In the genomic region with DNA sequence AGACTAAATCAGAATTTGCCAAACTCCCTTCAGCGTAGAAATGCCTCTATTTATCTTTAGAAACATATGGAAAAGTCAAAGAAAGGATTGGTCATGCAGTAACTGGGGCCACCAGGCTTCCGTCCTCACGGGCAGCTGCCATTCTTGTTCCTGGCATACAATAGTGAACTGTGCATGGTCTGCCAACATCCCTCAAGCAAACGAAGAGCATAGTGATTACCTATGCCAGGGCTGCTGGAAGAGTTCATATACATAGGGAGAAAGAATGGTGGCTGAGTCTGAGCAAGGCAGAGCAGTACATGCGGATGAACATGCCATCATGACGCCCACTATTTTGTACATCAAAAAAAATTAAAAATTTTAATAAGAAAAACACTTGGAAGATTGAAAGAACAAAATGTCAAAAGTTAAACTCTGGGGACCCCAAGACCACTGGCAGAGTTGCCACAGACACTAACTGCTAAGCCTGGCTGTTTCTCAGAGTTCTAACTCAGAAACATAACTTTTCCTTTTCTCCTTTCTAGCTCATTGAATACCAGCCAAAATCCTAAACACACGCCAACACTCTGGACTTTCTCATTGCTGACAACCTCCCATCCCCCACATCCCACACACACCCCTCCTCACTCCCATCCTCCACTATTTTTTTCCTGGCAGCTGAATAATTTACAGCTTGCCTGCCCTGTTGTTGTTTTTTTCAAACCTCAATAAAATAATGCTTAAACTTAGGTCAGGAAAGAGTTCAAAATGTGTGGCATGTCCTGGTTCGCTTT, we compare ENCODE assay signal across 15 mouse cellular contexts.
DNase-seq lines count a peak whose midpoint lies in the region; ATAC-seq and TF ChIP-seq lines count a peak whose summit lies in the region.
"Had no signal": no experiment of that assay in that cellular context is flagged by ENCODE, and none has a peak within 500 bp of the region (broad histone marks: within the 10 kb centered on the region; RNA-seq: fewer than 3 reads in every experiment).

No protein-coding gene starts in this region.

- DNase-seq in heart, adult 2 months: peak in 1 of 2 experiments; percentile 24
- no peak for DNase-seq in heart, postnatal 36 days
- DNase-seq in urinary bladder, postnatal 4 days (ENCODE audit: low spot score in 2 of 2): peak; percentile 15 to 60
- no peak for DNase-seq in urinary bladder, postnatal 14 days (ENCODE audit: low spot score)
- peak; percentile 81 for DNase-seq in kidney, postnatal 0 days (ENCODE audit: low spot score)
- DNase-seq in stomach, postnatal 0 days (ENCODE audit: low spot score): peak; percentile 14
- DNase-seq in left cerebral cortex, postnatal 4 days: no peak
- DNase-seq in spleen, adult 18-20 months: no peak
- DNase-seq: adrenal gland, postnatal 36 days; cerebellum, adult 8-10 months; gastrocnemius, postnatal 25 days; layer of hippocampus, adult 9-11 months had no signal

- TF ChIP-seq POLR2A in heart, adult 2 months (IDR thresholded peaks at IDR 0.05; ENCODE audit: insufficient read depth, low read depth, low read length): no peak

- H3K4me3 ChIP-seq in heart, adult 2 months: no peak overlapping the region
- H3K4me3 ChIP-seq in kidney, postnatal 0 days (replicated peaks; ENCODE audit: low read depth, low read length): no peak overlapping the region
- H3K4me3 ChIP-seq in stomach, postnatal 0 days (ENCODE audit: low read depth, low read length): no peak overlapping the region
- H3K4me3 ChIP-seq: erythroblast, embryonic 14.5 days; liver, embryonic 15.5 days had no signal

- peak; percentile 54; the same call in 1 of the 2 replicates for ATAC-seq in kidney, postnatal 0 days (replicated peaks; ENCODE audit: low FRiP score, low read depth)
- ATAC-seq in stomach, postnatal 0 days (ENCODE audit: low FRiP score, low TSS enrichment): no peak
- ATAC-seq: Patski had no signal

- no peak overlapping the region for H3K9ac ChIP-seq in heart, adult 2 months (ENCODE audit: low read depth, low read length)
- no peak overlapping the region for H3K9ac ChIP-seq in kidney, postnatal 0 days (ENCODE audit: low read depth, low read length)
- H3K9ac ChIP-seq in stomach, postnatal 0 days (ENCODE audit: low read length): no peak overlapping the region
- H3K9ac ChIP-seq: liver, embryonic 15.5 days had no signal

- TF ChIP-seq EP300 in heart, adult 2 months (IDR thresholded peaks at IDR 0.05; ENCODE audit: insufficient read depth, low read depth, low read length): 0 out of 2 replicates have a peak, but pooled peaks have one; percentile 28
- peak; percentile 49 for TF ChIP-seq EP300 in stomach, postnatal 0 days (optimal IDR thresholded peaks at IDR 0.05)

- no peaks in the 10 kb centered on the region for H3K79me2 ChIP-seq in heart, adult 2 months (replicated peaks; ENCODE audit: control insufficient read depth, insufficient read depth, low read length)

- no peaks in the 10 kb centered on the region for H3K9me3 ChIP-seq in kidney, postnatal 0 days (replicated peaks; ENCODE audit: low read length)
- H3K9me3 ChIP-seq in stomach, postnatal 0 days (ENCODE audit: control insufficient read depth, low read length): no peaks in the 10 kb centered on the region
- H3K9me3 ChIP-seq: liver, embryonic 15.5 days had no signal

- 59% methylated on average over 8 of the region's 8 CpGs for WGBS in heart, adult 2 months
- WGBS in kidney, postnatal 0 days: 63% methylated on average over 8 of the region's 8 CpGs
- WGBS in stomach, postnatal 0 days: 47% methylated on average over 8 of the region's 8 CpGs

- H3K27ac ChIP-seq in heart, adult 2 months: no peak overlapping the region
- H3K27ac ChIP-seq in kidney, postnatal 0 days: 0 out of 2 replicates have a peak overlapping the region, but pooled peaks have one; percentile 3
- H3K27ac ChIP-seq in stomach, postnatal 0 days (replicated peaks): peak overlapping the region; percentile 58
- H3K27ac ChIP-seq: liver, embryonic 15.5 days had no signal

- H3K27me3 ChIP-seq in heart, adult 2 months (ENCODE audit: control insufficient read depth, insufficient read depth, low read length): no peaks in the 10 kb centered on the region
- H3K27me3 ChIP-seq in kidney, postnatal 0 days (ENCODE audit: insufficient read depth, low read length): no peaks in the 10 kb centered on the region
- H3K27me3 ChIP-seq in stomach, postnatal 0 days (ENCODE audit: control insufficient read depth, insufficient read depth, low read length): no peaks in the 10 kb centered on the region
- H3K27me3 ChIP-seq: liver, embryonic 15.5 days; Patski had no signal

- no peak overlapping the region for H3K4me2 ChIP-seq in kidney, postnatal 0 days (ENCODE audit: low read length)
- no peak overlapping the region for H3K4me2 ChIP-seq in stomach, postnatal 0 days (replicated peaks; ENCODE audit: low read depth)
- H3K4me2 ChIP-seq: liver, embryonic 15.5 days had no signal

- H3K4me1 ChIP-seq in heart, adult 2 months (ENCODE audit: control insufficient read depth, insufficient read depth, low read length): peaks cover 5% of the 10 kb centered on the region
- no peaks in the 10 kb centered on the region; the same call in 1 of the 2 replicates for H3K4me1 ChIP-seq in kidney, postnatal 0 days (replicated peaks; ENCODE audit: insufficient read depth, low read length)
- peaks cover 7% of the 10 kb centered on the region for H3K4me1 ChIP-seq in stomach, postnatal 0 days (replicated peaks; ENCODE audit: control insufficient read depth, insufficient read depth)
- H3K4me1 ChIP-seq: liver, embryonic 15.5 days had no signal

- intact Hi-C loops in heart, adult 2 months (cut with DNase I): no loop called here
- intact Hi-C loops in heart, postnatal 36 days (cut with DNase I): no loop called here
- intact Hi-C loops in left cerebral cortex, postnatal 4 days (cut with DNase I): no loop called here

- no peak for TF ChIP-seq CTCF in heart, adult 2 months (IDR thresholded peaks at IDR 0.05)
- no peak for TF ChIP-seq CTCF in kidney, postnatal 0 days (IDR thresholded peaks at IDR 0.05; ENCODE audit: low read depth)
- no peak for TF ChIP-seq CTCF in stomach, postnatal 0 days (IDR thresholded peaks at IDR 0.05; ENCODE audit: low read depth)

- no peaks in the 10 kb centered on the region for H3K36me3 ChIP-seq in heart, adult 2 months (ENCODE audit: control insufficient read depth, insufficient read depth, low read length)
- H3K36me3 ChIP-seq in kidney, postnatal 0 days (ENCODE audit: insufficient read depth, low read length): no peaks in the 10 kb centered on the region
- no peaks in the 10 kb centered on the region for H3K36me3 ChIP-seq in stomach, postnatal 0 days (ENCODE audit: control insufficient read depth, insufficient read depth, low read length)
- H3K36me3 ChIP-seq: liver, embryonic 15.5 days had no signal

Comparison
In these comparisons a context has a peak if more than half of its experiments do, and no peak if none do; other contexts are left out.
1. DNase-seq: peak in urinary bladder, postnatal 4 days (2 of 2), kidney, postnatal 0 days (single experiment) and stomach, postnatal 0 days (single experiment); none in heart, postnatal 36 days (0 of 2), urinary bladder, postnatal 14 days (single experiment), left cerebral cortex, postnatal 4 days (single experiment) and spleen, adult 18-20 months (0 of 2).